Mouse (Mus musculus): ENCODE results near the gene Rfc2. TPM values are rescaled to one million over a fixed set of nuclear protein-coding genes. Genes with fewer than 3 reads are reported as not detected.

The Rfc2 gene
- polyA plus RNA-seq, 1 experiment from 2014 or later, result 192 TPM

DNA sequence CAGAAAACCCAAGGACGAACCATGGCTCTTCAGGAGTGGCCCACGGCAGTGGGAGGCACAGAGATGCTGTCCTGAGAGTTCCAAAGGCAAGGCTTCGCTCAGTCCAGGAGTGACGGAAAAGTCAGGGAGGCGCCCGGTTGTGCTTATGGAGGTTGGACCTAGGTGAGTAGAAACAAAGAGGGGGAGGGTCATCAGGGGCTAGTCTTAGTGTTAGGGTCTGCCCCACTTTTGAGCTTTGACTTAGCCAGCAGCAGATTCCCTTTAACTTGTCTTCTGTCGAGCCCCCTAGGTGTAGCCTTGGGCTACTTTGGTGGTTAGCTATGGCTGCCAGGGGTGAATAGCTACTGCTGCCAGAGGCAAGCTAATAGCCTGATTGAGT is 21.1 kb upstream of the Rfc2 start, which contains the start of gene Syna:
Syna (minus strand) TSS at position 101 of the 379 bp plus-strand sequence.
- Histone ChIP-seq H3K36me3 (ENCODE audit: control insufficient read depth, insufficient read depth, low read length) (no peaks in the 10 kb centered on the region), H3K4me1 (ENCODE audit: control insufficient read depth, insufficient read depth, low read depth, low read length) (peaks cover 8% of the 10 kb centered on the region), H3K27ac (ENCODE audit: low read depth, low read length) (no peak within 1 kb of the TSS), H3K4me3 (ENCODE audit: low read length) (no peak within 1 kb of the TSS), H3K9me3 (ENCODE audit: control insufficient read depth, low read length) (no peaks in the 10 kb centered on the region), H3K4me2 (ENCODE audit: low read length) (no peak within 1 kb of the TSS), H3K9ac (ENCODE audit: low read depth, low read length) (no peak within 1 kb of the TSS), H3K27me3 (replicated peaks; ENCODE audit: control insufficient read depth, insufficient read depth, low read length) (no peaks in the 10 kb centered on the region)
- ATAC-seq, result no peak
- 95% methylated on average over 7 of the region's 7 CpGs for WGBS

DNA sequence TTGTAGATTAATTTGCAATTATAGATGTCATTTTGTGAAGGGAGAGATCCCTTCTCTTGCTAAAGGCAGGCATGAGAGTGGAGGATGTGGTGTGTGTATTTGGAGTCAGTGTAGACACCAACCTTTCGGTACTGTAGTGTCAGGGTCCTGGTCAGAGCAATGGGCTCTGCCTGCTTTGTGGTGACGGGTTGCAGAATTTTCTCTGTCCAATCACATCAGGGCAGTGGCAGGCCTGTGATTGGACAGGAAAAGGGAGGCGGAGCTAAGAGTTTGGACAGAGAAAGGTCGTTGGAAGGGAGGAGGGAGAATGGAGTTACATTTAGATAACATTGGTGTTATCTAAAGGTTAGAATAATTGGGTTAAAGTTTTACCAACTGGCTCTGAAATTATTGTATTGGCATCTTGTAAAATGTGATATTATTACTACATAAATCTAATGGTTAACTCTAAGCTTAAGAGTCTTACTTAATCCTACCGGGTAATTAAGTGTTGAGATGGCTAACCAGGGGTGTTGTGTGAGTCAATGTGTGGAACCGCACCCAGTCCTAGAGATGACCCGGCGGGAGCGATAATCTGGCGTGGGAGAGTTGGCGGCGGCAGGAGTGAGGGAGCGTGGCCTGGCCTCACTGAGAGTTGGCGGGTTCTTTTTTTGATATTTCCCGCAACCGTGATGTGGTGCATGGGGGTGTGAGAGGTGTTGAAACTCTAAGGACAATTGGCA is 20.6 kb upstream of the Rfc2 start:
- Histone ChIP-seq H3K27ac (ENCODE audit: low read depth, low read length) (no peak overlapping the region), H3K27me3 (replicated peaks; ENCODE audit: control insufficient read depth, insufficient read depth, low read length) (no peaks in the 10 kb centered on the region), H3K36me3 (ENCODE audit: control insufficient read depth, insufficient read depth, low read length) (no peaks in the 10 kb centered on the region), H3K4me3 (ENCODE audit: low read length) (no peak overlapping the region), H3K4me2 (ENCODE audit: low read length) (no peak overlapping the region), H3K9me3 (ENCODE audit: control insufficient read depth, low read length) (no peaks in the 10 kb centered on the region), H3K9ac (ENCODE audit: low read depth, low read length) (no peak overlapping the region), H3K4me1 (ENCODE audit: control insufficient read depth, insufficient read depth, low read depth, low read length) (peaks cover 2% of the 10 kb centered on the region)
- ATAC-seq, result no peak
- WGBS, result 81% methylated on average over 16 of the region's 16 CpGs

- ATAC-seq, result no peak
- H3K36me3 ChIP-seq (ENCODE audit: control insufficient read depth, insufficient read depth, low read length), result no peaks in the 10 kb centered on the region
- no peak overlapping the region for H3K9ac ChIP-seq (ENCODE audit: low read depth, low read length)
- H3K4me2 ChIP-seq (ENCODE audit: low read length), result no peak overlapping the region
- WGBS, result 93% methylated on average over 2 of the region's 2 CpGs
- no peaks in the 10 kb centered on the region for H3K4me1 ChIP-seq (ENCODE audit: control insufficient read depth, insufficient read depth, low read depth, low read length)
- H3K9me3 ChIP-seq (ENCODE audit: control insufficient read depth, low read length), result no peaks in the 10 kb centered on the region
- H3K4me3 ChIP-seq (ENCODE audit: low read length), result no peak overlapping the region
- no peaks in the 10 kb centered on the region for H3K27me3 ChIP-seq (replicated peaks; ENCODE audit: control insufficient read depth, insufficient read depth, low read length)
- no peak overlapping the region for H3K27ac ChIP-seq (ENCODE audit: low read depth, low read length)
Measured at GRCm38 (mm10) chr5:134564272-134564671, 16.9 kb upstream of the Rfc2 start.

DNA sequence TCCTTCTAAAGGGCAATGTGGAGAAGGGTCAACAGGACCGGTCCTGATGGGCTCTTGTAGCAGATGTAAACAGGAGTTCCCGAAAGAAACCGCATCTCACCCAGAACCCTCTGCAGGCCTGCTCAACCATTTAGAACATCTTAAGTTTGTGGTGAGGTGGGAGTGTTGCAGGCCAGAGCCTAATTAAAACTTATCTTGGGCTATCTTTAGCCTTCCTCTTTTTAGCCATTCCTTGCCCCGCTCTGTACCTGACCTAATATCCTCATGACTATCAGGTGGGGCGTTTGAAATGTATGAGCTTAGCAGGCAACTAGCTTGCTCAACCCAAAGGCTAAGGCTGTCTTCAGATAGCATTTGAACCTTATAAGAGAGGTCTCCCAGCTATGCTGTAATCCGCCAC is 15.5 kb upstream of the Rfc2 start:
- ATAC-seq, result no peak
- H3K27ac ChIP-seq (ENCODE audit: low read depth, low read length), result no peak overlapping the region
- H3K9me3 ChIP-seq (ENCODE audit: control insufficient read depth, low read length), result no peaks in the 10 kb centered on the region
- H3K4me2 ChIP-seq (ENCODE audit: low read length), result no peak overlapping the region
- H3K4me3 ChIP-seq (ENCODE audit: low read length), result no peak overlapping the region
- no peaks in the 10 kb centered on the region for H3K27me3 ChIP-seq (replicated peaks; ENCODE audit: control insufficient read depth, insufficient read depth, low read length)
- no peak overlapping the region for H3K9ac ChIP-seq (ENCODE audit: low read depth, low read length)
- H3K36me3 ChIP-seq (ENCODE audit: control insufficient read depth, insufficient read depth, low read length), result no peaks in the 10 kb centered on the region
- 95% methylated on average over 6 of the region's 6 CpGs for WGBS
- H3K4me1 ChIP-seq (ENCODE audit: control insufficient read depth, insufficient read depth, low read depth, low read length), result no peaks in the 10 kb centered on the region

DNA sequence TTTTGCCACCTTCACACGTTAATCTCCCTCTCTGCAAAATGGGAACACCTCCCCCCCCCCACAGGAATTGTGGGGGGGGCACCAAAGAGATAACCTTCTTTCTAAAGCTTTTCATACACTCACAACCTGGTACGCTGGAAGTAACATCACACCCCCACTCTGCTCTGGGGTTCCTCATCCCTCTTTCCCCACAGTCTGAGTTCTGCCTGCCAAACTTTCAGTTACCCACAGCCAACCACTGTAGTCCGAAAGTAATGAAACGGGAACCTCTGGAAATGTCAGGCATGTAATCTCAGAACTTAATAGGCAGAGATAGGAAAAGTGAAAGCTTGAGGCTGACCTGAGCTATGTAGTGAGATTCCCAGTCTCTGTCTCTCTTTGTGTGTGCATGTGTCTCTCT is 13.7 kb upstream of the Rfc2 start:
- no peaks in the 10 kb centered on the region for H3K9me3 ChIP-seq (ENCODE audit: control insufficient read depth, low read length)
- H3K4me3 ChIP-seq (ENCODE audit: low read length), result no peak overlapping the region
- no peak overlapping the region for H3K4me2 ChIP-seq (ENCODE audit: low read length)
- H3K9ac ChIP-seq (ENCODE audit: low read depth, low read length), result no peak overlapping the region
- no peaks in the 10 kb centered on the region for H3K36me3 ChIP-seq (ENCODE audit: control insufficient read depth, insufficient read depth, low read length)
- H3K4me1 ChIP-seq (ENCODE audit: control insufficient read depth, insufficient read depth, low read depth, low read length), result peaks cover 4% of the 10 kb centered on the region
- no peak for ATAC-seq
- H3K27ac ChIP-seq (ENCODE audit: low read depth, low read length), result no peak overlapping the region
- no peaks in the 10 kb centered on the region for H3K27me3 ChIP-seq (replicated peaks; ENCODE audit: control insufficient read depth, insufficient read depth, low read length)
- 90% methylated on average over 4 of the region's 4 CpGs for WGBS

DNA sequence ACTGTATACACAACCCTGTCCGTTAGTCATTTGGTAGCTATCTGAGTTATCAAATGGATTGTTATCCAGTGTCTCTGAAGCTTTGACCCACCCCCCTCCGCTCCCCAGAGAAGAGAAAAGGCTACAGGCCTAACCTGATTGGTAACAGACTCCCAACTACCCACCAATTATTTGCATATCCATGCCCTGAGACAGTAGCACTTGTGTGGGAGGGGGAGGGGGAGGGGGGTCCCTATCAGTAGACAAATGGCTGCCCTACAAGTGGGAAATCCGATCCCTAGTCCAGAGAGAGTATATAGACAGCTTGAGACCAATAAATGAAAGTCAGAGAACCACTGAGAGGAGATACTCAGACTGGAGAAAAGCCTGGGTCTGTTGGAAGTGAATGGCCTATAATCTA is 13.1 kb upstream of the Rfc2 start:
- no peak overlapping the region for H3K4me2 ChIP-seq (ENCODE audit: low read length)
- no peak overlapping the region for H3K27ac ChIP-seq (ENCODE audit: low read depth, low read length)
- no peak overlapping the region for H3K4me3 ChIP-seq (ENCODE audit: low read length)
- H3K9me3 ChIP-seq (ENCODE audit: control insufficient read depth, low read length), result no peaks in the 10 kb centered on the region
- H3K9ac ChIP-seq (ENCODE audit: low read depth, low read length), result no peak overlapping the region
- H3K36me3 ChIP-seq (ENCODE audit: control insufficient read depth, insufficient read depth, low read length), result no peaks in the 10 kb centered on the region
- H3K27me3 ChIP-seq (replicated peaks; ENCODE audit: control insufficient read depth, insufficient read depth, low read length), result no peaks in the 10 kb centered on the region
- 66% methylated on average over 3 of the region's 3 CpGs for WGBS
- ATAC-seq, result no peak
- H3K4me1 ChIP-seq (ENCODE audit: control insufficient read depth, insufficient read depth, low read depth, low read length), result peaks cover 7% of the 10 kb centered on the region

GRCm38 (mm10) chr5:134568964-134569491 is 12.1 kb upstream of the Rfc2 start:
- 66% methylated on average over 8 of the region's 8 CpGs for WGBS
- H3K9ac ChIP-seq (ENCODE audit: low read depth, low read length), result no peak overlapping the region
- no peak overlapping the region for H3K27ac ChIP-seq (ENCODE audit: low read depth, low read length)

DNA sequence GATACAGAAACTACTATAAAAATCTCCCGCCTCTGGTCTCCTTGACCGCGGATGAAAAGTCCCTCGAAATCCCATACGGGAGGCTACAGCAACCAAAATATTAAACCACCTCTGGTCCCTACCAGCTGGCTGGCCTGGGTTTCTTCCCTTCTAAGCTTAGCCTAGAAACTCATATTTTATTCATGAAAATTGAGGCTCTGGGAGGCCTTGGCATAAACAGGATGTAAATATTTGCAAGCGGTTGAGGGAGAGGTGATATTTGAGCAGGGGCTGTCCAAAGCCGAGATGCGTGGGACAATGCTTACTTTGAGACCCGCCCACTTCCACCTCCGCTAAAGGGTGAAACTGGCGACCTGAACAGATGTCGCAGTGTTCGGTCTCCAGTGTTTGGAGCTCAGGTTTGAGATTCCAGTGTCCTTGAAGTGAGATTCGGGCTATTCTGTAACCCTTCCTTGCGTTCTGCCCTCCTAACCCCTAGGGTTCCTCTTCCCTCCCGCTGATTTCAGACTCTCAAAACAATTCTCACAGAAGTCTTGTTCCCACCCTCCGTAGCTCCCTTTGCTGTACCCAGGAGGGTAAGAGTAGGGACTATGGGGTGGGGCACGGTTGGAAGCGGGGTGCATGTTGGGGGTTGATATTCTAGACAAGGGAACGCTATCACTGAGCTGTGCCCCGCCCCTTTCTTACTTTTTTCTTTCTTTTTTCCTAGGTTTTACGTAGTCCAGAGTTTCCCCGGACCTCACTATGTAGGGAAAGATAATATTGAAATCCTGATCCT is 9.2 kb upstream of the Rfc2 start:
- H3K4me3 ChIP-seq (ENCODE audit: low read length), result peak overlapping the region; percentile 60
- peak; percentile 85 for ATAC-seq

More at GRCm38 (mm10) chr5:134568964-134569491, 12.1 kb upstream of the Rfc2 start:
- Histone ChIP-seq H3K4me1 (ENCODE audit: control insufficient read depth, insufficient read depth, low read depth, low read length) (peaks cover 7% of the 10 kb centered on the region), H3K4me3 (ENCODE audit: low read length) (no peak overlapping the region), H3K4me2 (ENCODE audit: low read length) (no peak overlapping the region), H3K27me3 (replicated peaks; ENCODE audit: control insufficient read depth, insufficient read depth, low read length) (no peaks in the 10 kb centered on the region), H3K36me3 (ENCODE audit: control insufficient read depth, insufficient read depth, low read length) (no peaks in the 10 kb centered on the region), H3K9me3 (ENCODE audit: control insufficient read depth, low read length) (no peaks in the 10 kb centered on the region)
- no peak for ATAC-seq

GRCm38 (mm10) chr5:134572508-134573214 is 8.5 kb upstream of the Rfc2 start:
- H3K4me1 ChIP-seq (ENCODE audit: control insufficient read depth, insufficient read depth, low read depth, low read length), result peaks cover 7% of the 10 kb centered on the region
- peak overlapping the region; percentile 60 for H3K4me3 ChIP-seq (ENCODE audit: low read length)
- no peaks in the 10 kb centered on the region for H3K36me3 ChIP-seq (ENCODE audit: control insufficient read depth, insufficient read depth, low read length)
- H3K27ac ChIP-seq (ENCODE audit: low read depth, low read length), result no peak overlapping the region
- peak overlapping the region; percentile 97 for H3K4me2 ChIP-seq (ENCODE audit: low read length)
- H3K27me3 ChIP-seq (replicated peaks; ENCODE audit: control insufficient read depth, insufficient read depth, low read length), result no peaks in the 10 kb centered on the region
- peak overlapping the region; percentile 70 for H3K9ac ChIP-seq (ENCODE audit: low read depth, low read length)
- WGBS, result 39% methylated on average over 10 of the region's 10 CpGs
- peak; percentile 57 for ATAC-seq
- no peaks in the 10 kb centered on the region for H3K9me3 ChIP-seq (ENCODE audit: control insufficient read depth, low read length)

More for the DNA sequence above, 9.2 kb upstream of the Rfc2 start:
- Histone ChIP-seq H3K9me3 (ENCODE audit: control insufficient read depth, low read length) (no peaks in the 10 kb centered on the region), H3K27ac (ENCODE audit: low read depth, low read length) (peak overlapping the region; percentile 80), H3K4me1 (ENCODE audit: control insufficient read depth, insufficient read depth, low read depth, low read length) (peaks cover 7% of the 10 kb centered on the region), H3K36me3 (ENCODE audit: control insufficient read depth, insufficient read depth, low read length) (no peaks in the 10 kb centered on the region), H3K27me3 (replicated peaks; ENCODE audit: control insufficient read depth, insufficient read depth, low read length) (no peaks in the 10 kb centered on the region), H3K9ac (ENCODE audit: low read depth, low read length) (peak overlapping the region; percentile 70), H3K4me2 (ENCODE audit: low read length) (peak overlapping the region; percentile 97)
- WGBS, result 2% methylated on average over 23 of the region's 23 CpGs
